Mouse (Mus musculus) adrenal gland (tissue): ENCODE results near the gene Vamp9.

Experiments used
- intact Hi-C: fragments of 180-260 bp; cut with DNase I; formaldehyde crosslinking; loops from one replicate; pipeline ENCODE4 v1.15.1; 2025
- long read RNA-seq, 2 experiments: library from polyadenylated mRNA; unstranded; transcript quantifications; one replicate each; pipeline ENCODE4 v2.0.0; 2020; ENCODE audit warnings: borderline replicate concordance in 1 of 2; ENCODE audit not compliant: insufficient replicate concordance in 1 of 2

Gene Vamp9
- long read RNA-seq, experiment 1, result 0 reads
- long read RNA-seq, experiment 2, partial matches to known transcripts, result 0 of 1 reads
- long read RNA-seq, experiment 2, other reads (novel, unspliced or antisense), result 0 of 1 reads

DNA sequence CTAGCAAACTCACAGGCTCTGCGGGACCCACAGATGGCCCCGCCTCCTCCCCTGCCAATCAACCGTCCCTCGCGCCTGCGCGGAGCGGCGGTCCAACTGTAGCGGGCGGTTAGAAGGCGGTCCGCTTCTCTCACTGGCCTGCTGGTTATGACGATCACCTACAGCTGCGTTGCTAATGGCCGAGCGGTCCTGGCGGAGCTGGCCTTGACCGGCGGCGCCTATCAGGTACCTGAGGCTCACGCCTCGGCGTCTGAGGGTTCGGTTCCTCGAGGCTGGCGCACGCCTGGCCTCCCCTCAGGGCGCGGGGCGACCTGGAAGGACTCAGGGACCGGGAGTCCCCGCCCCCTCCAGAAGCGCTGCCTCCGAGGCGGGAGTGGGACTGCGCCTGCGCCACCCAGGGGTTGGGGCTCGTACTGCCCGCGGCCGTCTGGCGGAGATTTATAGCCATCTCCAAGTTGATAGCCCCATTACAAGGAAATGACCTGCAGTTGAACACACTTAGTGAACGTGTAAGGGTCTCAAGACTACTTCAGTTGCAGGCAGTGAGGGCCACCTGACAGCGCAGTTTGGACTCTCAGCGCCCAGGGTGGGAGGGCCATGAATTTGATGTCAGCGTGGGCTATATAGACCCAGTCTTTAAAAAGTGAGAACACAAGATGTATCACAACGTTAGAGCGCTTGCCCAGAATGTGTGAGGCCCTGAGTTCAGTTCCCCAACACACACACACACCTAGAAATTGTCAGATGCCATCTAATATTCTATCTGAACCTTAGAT, at the start of gene Vamp9:
Gene Vamp9 (plus strand): TSS at position 74 of the 776 bp plus-strand sequence.
- intact Hi-C loops, result no loop called here

DNA sequence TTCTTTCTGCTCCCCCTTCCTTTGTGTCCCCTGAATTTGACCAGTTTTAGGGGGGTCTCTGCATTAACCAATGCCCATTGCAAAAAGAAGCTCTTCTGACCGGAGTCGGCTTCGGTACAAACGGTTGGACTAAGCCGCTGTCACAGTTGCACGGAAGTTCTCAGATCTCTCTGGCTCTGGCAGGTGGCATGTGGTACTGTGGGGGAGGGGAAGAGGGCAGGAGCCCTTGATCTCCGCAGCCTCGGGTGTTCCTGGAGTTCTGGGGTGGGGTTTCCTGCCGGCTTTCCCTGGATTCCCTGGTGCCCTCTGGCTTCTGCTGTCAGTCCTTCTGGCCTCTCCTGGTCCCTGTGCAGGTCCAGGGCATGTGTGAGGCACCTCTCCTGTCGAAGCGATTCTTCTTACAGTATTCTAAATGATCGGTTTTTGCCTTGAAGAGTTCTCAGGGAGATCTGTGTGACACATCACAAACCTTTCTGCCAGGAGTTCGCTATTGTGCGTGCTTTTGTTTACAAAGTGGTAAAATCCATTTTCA, 48.9 kb upstream of the Vamp9 start:
- intact Hi-C loops, result no loop called here

DNA sequence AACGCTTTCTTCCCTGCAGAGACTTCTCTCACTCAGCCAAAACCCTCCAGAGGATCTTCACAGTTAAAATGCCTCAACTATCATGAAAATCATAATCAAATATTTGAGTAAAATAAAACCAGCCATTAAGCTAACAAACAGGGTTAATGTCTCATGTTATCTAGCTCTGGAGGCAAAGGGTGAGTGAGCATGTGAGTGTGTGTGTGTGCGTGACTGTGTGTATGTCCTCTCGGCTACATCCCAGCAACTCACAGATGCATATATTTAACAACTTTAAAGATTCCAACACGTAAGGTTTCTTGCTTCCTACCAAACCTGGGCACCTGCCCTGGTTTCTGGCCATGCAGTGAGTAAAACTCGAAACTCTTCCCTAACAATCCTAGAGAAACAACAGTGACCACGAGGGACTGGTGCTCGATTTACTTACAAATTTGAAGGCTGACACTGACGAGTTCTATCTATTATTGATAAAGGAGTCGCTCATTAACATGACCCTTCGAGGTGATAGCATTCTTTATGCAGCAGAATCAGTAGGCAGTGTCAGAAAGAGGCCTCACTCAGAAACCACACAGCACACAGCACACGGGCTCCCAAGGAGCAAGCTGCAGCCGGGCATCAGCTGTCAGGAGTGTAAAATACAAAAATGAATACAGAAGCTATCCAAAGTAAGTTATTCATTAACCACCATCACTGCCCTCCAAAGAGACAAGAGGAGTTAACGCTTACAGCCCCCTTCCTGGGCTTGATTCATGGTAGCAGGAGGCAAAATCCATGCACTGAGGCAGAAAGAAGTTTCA, 46.2 kb upstream of the Vamp9 start:
- intact Hi-C loops, result no loop called here

DNA sequence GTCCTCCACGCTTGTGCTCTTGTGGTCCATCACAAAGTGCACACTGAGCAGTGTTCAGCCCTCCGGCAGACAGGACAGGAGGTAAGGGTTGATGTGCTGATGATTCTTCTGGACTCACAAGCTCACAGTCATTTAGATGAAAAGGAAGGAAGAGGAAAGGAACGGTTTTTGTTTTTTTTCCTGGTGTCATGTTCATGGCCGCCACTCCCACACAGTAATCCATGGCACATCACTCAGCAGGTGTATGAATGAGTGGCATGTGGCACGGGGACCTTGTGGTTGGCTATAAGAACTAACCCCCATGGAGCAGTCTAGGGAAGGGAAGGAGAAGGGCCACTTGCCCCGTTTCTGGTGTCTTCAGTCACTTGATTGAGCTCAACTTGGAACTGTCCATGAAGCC, 44.2 kb upstream of the Vamp9 start:
- intact Hi-C loops, result no loop called here

DNA sequence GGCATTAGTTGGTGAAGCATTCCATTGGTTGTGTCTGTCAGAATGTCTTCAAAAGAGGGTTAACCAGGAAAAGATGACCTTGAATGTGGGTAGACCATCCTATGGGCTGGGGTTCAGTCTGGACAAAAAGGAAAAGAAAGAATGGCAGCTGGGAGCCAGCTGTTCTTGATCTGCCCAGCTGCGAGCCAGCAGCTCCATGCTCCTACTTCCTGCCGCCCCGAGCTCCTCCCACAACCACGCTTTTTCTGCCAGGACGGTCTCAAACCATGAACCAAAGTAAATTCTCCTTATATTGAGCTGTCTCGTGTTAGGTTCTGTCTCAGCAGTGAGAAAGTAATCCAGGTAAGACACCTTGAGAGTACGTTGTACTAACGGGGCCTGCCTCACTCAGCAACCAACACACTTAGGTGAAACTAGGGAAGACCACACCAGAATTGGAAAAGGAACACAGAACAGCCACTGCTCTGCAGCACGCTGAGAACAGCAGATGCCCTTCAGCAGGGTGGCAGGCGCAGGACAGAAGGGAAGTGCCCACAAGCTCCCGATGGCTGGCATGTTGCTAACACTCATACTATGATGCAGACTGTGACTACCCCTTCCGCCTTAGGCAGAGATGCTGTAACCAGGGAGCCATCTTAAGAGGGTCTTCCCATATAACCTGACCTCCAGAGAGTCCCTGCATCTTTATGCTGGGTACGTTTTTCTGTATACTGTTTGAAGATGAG, 42.2 kb upstream of the Vamp9 start:
- intact Hi-C loops, result no loop called here

DNA sequence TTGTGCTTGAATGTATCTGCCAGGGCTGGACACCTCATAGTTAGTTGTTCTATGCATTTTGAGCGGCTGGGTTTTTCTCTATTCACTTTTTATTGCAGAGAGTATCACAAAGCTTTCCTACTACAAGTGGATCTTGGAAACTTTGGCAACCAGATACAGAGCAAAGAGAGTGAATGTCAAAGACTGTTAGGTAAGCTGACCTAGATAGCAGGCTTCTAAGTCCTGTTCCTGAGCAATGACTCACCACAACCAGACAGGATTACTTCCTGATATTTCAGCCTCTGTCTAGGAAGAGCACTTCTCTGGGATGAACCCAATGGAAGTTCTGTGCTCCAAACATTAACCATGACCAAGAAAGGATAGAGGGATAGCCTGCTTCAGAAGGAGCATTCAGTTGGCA, 40.3 kb upstream of the Vamp9 start:
- intact Hi-C loops, result no loop called here

DNA sequence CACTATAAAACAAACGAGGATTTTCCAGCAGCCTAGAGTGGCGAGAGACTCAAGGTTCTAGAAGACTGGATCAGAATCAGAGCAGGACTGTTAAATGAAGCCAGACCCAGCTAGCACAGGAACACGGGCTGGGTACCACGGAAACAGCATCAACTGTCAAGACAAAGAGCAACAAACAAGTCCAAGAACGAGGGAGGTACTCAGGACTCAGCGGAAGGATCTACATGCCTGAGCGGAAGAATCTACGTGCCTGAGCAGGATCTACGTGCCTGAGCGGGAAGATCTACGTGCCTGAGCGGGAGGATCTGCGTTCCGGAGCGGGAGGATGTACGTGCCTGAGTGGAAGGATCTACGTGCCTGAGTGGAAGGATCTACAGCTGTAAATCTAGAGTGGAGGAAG, 37.8 kb upstream of the Vamp9 start:
- intact Hi-C loops, result no loop called here

DNA sequence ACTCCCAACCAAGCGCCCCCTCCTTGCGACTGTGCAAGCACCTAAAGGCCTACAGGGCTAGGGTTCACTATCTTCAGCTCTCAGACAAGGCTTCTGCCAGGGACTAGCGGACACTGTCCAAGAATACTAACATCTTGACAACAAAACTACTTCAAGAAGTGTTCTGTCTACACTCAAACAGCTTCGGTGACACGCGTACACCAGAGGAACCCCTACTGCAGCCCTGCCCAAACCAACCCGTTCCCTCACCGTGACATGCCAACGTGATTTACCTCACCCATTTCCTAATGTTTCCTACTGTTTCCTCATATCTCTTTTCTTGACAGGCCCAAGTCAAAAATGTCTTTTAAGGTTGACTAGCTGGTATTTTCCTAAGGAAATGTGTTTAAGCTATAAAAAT, 37.1 kb upstream of the Vamp9 start:
- intact Hi-C loops, result no loop called here

DNA sequence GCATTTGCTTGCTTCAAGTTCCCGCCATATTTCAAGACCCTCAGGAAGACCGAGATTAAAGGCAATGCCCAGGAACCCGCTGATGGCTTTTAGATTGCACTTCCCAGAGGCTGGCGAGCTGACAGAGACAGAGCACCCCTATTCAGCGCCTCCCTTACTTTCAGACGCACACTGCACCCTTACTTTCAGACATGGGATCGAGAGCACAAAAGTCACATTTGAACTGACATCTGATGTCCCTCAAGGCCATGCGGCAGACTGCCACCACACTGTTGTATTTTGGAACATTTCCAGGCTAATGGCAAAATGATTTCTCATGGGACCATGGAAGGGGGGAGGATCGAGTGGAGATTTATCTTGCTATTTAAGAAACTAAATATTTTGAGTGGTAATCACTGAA, 28.5 kb upstream of the Vamp9 start:
- intact Hi-C loops, result no loop called here

DNA sequence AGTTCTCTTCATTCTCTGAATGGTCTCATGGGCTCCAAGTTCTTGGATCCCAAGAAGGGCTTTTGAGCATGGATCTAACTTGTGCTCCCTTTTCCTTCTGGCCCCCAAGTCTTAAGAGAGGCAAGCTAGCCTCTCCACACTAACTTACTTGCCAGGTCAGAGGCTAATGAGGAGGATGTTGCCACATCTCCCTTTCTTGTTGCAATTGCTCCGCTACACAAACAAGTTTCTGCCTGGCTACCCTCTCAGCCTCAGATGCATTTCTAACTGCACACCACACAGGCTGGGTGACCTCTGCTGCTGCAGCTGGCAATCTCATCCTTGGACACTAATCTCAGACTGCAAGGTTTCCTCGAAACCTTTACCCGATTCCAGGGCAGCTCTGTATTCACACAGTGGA, 23.6 kb upstream of the Vamp9 start:
- intact Hi-C loops, result no loop called here

DNA sequence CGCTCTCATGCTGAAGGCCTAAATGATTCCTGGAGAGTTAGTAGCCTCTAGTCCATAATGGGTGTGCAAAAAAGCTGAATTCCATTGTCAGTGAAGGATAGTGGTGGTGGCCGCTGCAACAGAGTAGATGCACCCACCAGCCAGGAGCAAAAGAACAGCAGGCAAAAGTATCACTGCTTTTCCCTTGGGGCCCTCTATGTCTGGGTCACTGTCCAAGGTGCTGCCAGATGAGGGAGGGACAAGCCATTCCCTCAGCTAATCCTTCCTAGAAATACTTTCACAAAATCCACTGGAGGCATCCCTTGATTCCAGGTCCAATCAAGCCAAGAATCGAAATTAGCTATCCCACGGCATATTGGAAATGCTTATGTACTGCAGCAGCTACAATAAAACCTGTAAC, 22.0 kb upstream of the Vamp9 start:
- intact Hi-C loops, result no loop called here

DNA sequence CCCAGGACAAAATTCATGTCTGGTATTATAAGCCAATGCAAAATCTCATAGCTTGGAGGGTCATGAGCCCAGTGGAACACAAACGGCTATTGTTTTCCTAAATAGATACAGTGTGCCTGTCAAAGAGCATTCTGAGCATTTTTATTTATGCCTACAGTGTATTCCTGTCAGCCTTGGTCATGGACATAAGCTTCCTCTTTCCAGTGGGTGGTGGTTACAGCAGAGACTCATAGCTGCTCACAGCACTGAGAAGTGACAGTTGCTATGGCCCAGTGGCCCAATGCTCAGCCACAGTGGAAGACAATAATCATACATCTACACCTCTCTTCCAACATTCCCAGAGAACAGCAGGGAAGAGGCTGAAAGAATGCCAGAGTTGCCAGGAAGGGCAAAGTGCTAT, 18.9 kb upstream of the Vamp9 start:
- intact Hi-C loops, result no loop called here

DNA sequence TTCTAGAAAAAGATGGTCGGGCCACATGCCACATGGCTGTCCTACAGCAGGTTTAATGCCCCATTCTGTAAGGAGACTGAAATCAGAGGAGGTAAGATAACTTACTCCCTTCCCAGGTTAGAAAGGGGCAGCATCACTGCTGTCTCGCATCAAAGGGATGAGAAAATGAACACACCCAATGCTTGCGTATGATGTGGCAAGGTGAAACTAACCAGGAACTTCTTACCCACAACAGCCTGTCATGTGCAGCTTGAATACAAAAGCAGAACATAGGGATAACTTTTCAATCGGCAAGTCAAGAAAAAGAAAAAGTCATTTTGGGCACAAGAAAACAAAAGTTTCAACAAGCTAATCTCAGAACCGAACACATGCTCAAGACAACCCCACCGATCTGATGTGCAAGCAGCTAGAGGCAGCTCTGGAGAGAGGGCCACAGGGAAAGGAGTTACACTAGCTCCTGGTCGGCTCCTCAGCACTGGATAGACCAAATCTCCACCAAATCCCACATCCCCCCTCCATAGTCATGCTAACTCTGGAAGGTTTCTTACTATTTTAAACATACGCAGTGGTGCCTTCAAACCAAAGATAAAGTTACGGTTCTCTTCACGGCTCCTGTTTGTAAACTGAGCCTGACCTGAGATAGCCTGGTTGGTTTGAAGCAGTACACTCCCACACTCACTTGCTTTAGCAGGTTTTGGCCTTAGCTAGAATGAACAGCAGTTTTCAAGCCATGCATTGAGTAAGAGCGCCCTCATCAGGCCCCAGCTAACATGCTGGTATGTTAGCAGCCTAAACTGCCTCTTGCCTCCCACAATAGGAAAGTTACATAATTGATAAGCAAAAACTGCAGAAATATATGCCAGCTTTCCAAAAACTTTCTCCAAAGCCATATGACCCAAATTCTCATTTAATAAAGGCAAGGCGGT, 14.3 kb upstream of the Vamp9 start:
- intact Hi-C loops, result no loop called here

DNA sequence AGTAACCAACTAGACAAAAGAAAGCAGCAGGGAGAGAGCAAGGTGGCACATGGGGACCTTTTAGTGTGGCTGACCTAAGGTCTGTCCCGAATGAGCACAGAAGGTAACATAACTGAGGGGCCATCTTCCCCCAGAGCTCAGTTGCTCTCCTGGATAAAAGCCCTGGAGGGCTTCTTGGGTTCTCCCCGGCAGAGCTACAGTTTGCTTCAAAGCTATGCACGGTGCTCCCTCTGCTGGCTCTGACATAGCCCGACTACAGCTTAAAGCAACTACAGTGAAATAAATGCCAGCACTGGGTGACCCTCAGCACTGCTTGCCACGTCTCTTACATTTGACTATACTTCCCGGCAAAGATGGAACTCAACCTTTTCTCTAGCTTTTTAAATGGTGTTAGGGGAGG, 6.0 kb upstream of the Vamp9 start:
- intact Hi-C loops, result loop anchor here (5.0 kb wide), 1 partner anchor 698 kb away; no protein-coding TSS in a partner anchor

DNA sequence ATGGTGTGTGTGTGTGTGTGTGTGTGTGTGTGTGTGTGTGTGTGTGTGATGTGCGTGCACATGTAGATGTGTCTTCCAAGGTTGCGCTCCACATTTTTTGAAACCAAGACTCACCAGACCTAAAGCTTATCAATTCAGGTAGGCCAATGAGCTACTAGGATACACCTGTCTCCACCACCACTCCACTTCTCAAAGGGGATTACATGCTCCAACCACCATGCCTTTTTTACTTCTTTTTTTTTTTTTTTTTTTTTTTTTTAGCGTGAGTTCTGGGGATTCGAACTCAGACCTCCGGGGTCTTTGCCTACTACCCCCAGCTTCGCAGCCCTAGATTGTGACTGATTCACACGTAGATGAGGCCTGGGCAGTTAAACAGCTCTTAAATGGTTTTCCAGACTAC, 323 bp upstream of the Vamp9 start:
- intact Hi-C loops, result no loop called here

DNA sequence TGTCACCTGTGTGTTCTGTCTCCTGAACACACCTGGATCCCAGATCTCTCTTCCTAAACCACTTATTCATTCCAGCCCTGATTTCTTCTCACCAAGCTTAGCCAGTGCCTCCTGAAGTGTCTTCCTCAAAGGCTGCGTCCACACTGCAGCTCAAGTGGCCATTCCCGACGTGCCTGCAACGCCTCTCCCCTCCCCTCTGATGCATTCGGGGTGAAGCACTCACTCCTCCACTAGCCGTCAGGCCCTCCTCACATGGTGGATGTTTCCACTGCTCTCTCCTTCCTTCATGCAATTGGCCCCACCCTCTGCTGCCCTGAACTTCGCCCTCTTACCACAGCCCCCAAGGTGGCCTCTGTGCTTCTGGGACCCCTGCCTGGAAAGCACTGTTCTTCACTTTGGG, 9.4 kb downstream of the Vamp9 start:
- intact Hi-C loops, result no loop called here

DNA sequence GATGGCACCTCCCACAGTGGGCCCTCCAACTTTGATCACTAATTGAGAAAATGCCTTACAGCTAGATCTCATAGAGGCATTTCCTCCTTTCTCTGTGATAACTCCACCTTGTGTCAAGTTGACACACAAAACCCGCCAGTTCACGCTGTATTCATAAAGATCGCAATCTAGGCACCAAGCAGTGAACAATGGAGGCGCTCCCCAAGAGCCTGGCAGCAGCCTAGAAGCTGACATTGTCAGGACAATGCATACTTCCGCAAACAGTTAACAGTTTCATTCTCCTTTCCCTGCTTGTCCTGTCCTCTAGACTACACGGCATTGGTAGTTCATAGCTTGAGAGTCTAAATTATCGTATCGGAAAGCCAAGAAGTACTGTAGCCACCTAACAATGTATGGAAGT, 16.0 kb downstream of the Vamp9 start:
- intact Hi-C loops, result no loop called here

DNA sequence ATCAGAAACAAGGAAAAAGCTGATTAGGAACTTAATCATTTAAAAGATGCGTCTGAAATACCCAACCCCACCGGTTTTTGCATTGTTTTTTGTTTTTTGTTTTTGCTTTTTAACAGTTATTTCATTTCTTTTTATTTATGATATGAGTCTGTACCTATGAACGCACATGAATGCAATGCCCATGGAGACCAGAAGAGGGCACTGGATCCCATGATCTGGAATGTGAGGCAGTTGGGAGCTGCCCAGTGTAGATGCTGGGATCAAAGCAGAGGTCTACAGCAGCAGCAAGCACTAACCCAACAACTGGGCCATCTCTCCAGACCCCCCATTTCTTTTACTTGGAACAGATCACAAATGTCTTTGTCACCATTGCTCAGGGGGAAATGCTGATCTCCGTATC, 21.9 kb downstream of the Vamp9 start:
- intact Hi-C loops, result loop anchor here (5.0 kb wide), 3 partner anchors 109 to 394 kb away; partner anchors contain the start of genes Enoph1 and Hnrnpdl

DNA sequence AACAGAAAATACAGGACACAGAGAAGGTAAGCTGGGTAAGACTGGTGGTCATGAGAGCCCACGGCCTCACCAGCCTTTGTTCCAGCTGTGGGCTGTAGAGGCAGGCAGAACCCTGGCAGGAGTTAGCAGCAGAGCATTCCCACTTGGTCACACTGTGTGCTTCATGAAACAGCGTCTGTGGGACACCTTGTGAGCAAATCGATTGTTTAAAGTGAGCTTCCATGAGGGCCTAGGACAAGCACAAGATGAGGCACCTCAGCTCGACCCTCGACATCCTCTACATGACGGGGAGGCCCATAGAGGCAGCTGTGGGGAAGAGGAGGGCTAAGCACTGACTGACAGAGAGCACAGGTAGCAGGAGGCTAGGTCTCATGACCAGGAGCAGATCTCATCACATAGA, 25.9 kb downstream of the Vamp9 start:
- intact Hi-C loops, result no loop called here

DNA sequence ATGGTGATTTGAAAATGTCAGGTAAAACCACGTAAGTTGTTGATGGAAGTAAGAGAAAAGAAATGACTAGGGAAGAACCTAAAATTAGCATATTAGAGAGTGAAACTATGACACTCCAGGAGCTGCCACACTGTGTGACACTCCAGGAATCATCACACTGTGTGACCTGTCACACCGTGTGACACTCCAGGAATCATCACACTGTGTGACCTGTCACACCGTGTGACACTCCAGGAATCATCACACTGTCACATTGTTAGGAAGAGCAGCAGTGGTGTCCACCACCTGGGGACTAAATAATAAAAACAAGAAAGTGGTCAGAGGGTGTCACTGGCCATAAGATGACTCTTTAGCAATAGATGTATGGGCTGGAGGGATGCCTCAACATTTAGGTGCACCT, 33.4 kb downstream of the Vamp9 start:
- intact Hi-C loops, result no loop called here
